Mouse (Mus musculus): ENCODE results near the gene Frat1. TPM values are rescaled to one million over a fixed set of nuclear protein-coding genes. Genes with fewer than 3 reads are reported as not detected.
A peak's percentile ranks its signal among the peaks of the same experiment; 100 is the strongest.

Gene Frat1
- polyA plus RNA-seq, 1 experiment from 2014 or later, result 27.3 TPM

DNA sequence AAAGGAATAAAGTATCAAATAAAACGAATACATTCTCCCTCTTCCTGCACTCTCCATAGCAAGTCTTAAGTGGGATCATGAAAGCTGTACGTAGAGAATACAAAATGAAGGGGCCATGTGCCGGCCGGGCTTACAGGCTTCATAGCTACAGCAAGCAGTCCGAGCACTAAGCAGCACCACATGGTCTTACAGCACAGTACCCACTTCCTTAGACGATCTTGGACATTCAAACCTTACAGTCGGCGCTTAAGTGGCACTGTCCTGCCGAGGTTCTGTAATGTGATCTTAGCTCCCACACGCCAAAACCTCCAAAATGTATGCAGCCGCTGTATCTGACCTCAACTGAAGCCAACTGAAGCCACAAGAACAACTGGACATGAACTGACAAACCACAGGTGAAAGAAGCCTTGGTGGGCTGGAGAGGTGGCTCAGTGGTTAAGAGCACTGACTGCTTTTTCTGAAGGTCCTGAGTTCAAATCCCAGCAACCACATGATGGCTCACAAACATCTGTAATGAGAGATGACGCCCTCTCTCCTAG lies 32.9 kb upstream of the Frat1 start:
- H3K9me3 ChIP-seq (replicated peaks; ENCODE audit: control insufficient read depth, low read length, poor library complexity, severe bottlenecking), result no peaks in the 10 kb centered on the region
- WGBS, result 82% methylated on average over 12 of the region's 12 CpGs
- no peak overlapping the region for H3K4me3 ChIP-seq (ENCODE audit: low read depth, low read length)
- peaks cover 9% of the 10 kb centered on the region for H3K4me1 ChIP-seq (ENCODE audit: control insufficient read depth, insufficient read depth, low read length)
- H3K27me3 ChIP-seq (ENCODE audit: control insufficient read depth, insufficient read depth, low read depth, low read length), result no peaks in the 10 kb centered on the region
- no peak for ATAC-seq
- H3K27ac ChIP-seq (ENCODE audit: low read length), result no peak overlapping the region
- H3K4me2 ChIP-seq (ENCODE audit: low read length), result no peak overlapping the region
- H3K36me3 ChIP-seq (ENCODE audit: control insufficient read depth, insufficient read depth, low read length), result no peaks in the 10 kb centered on the region
- no peak overlapping the region for H3K9ac ChIP-seq (ENCODE audit: low read depth, low read length)

DNA sequence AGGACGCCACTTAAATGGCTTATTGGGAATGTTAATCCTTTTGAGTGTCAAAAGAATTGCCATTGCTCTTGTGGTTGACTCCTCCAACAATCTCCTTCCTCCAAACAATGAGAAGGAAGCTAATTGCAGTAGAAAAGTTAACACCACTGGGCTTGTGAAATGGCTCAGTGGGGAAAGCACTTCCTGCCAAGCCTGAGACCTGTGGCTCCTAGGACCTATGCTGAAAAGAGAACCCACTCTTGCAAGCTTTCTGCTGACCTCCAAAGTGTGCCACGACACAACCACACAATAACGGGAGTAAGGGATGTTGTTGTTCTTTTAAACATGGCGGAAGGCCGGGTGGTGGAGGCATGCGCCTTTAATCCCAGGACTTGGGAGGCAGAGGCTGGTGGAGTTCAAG lies 32.2 kb upstream of the Frat1 start:
- no peak for ATAC-seq
- Histone ChIP-seq H3K4me1 (ENCODE audit: control insufficient read depth, insufficient read depth, low read length) (peaks cover 12% of the 10 kb centered on the region), H3K4me3 (ENCODE audit: low read depth, low read length) (no peak overlapping the region), H3K9ac (ENCODE audit: low read depth, low read length) (no peak overlapping the region), H3K36me3 (ENCODE audit: control insufficient read depth, insufficient read depth, low read length) (no peaks in the 10 kb centered on the region), H3K27me3 (ENCODE audit: control insufficient read depth, insufficient read depth, low read depth, low read length) (no peaks in the 10 kb centered on the region), H3K4me2 (ENCODE audit: low read length) (no peak overlapping the region), H3K27ac (ENCODE audit: low read length) (no peak overlapping the region), H3K9me3 (replicated peaks; ENCODE audit: control insufficient read depth, low read length, poor library complexity, severe bottlenecking) (no peaks in the 10 kb centered on the region)
- 84% methylated on average over 6 of the region's 6 CpGs for WGBS

DNA sequence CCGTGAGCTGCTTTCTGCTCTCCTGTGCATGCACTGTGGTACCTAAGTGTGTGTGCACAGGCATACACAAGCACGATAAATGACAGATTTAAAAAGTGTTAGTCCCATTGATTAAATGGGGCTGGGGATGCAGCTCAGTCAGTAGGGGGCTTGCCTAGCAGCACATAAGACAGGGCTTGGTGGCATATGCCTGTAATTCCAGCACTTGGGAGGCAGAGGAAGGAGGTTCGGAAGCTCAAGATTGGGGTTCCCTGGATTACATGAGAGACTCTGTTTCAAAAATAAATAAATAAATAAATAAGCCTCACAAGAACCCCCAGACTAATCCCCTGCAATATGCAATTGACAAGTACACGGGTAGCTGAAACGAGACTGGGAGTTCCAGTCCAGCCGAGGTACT lies 29.3 kb upstream of the Frat1 start:
- Histone ChIP-seq H3K27me3 (ENCODE audit: control insufficient read depth, insufficient read depth, low read depth, low read length) (no peaks in the 10 kb centered on the region), H3K27ac (ENCODE audit: low read length) (no peak overlapping the region), H3K4me2 (ENCODE audit: low read length) (peak overlapping the region; percentile 74), H3K9ac (ENCODE audit: low read depth, low read length) (no peak overlapping the region; the same call in 1 of the 2 replicates), H3K4me3 (ENCODE audit: low read depth, low read length) (no peak overlapping the region), H3K4me1 (ENCODE audit: control insufficient read depth, insufficient read depth, low read length) (peaks cover 12% of the 10 kb centered on the region), H3K36me3 (ENCODE audit: control insufficient read depth, insufficient read depth, low read length) (no peaks in the 10 kb centered on the region), H3K9me3 (replicated peaks; ENCODE audit: control insufficient read depth, low read length, poor library complexity, severe bottlenecking) (no peaks in the 10 kb centered on the region)
- no peak for ATAC-seq
- 26% methylated on average over 6 of the region's 6 CpGs for WGBS

DNA sequence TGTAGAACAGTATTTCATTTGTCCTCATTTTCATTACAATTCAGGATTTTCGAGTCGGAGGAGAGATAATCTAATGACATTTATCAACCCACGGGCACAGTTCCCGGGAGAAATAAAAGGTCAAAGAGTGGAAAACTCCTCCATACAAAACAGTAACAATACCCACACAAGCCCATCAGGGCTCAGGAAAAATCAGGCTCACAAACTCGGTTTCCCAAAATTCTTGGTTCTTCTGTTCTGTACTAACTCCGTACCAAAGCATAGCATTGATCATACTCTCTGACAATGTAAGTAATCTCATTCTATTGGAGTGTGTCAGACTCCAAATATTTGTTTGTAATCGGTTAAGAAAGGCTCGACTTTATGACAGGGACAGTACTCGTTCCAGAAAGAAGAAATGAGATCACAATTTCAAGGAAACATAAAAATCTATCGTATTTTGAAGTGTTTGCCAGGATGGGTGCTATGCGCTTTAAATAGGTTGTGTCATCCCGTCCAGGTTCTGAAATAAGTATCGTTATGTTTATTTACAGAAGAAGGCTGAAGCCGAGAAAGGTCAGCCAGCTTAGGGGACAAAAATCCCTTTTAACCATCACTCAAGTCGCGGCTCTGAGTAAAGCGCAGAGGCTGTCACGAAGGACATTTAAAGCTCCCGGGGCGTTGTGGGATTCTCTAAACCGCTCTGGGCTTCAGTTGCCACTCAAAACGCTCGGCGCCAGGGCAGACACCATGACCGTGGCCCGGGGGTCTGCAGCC lies 28.6 kb upstream of the Frat1 start:
- H3K27me3 ChIP-seq (ENCODE audit: control insufficient read depth, insufficient read depth, low read depth, low read length), result no peaks in the 10 kb centered on the region
- H3K4me2 ChIP-seq (ENCODE audit: low read length), result peak overlapping the region; percentile 74
- WGBS, result 3% methylated on average over 26 of the region's 26 CpGs
- H3K4me1 ChIP-seq (ENCODE audit: control insufficient read depth, insufficient read depth, low read length), result peaks cover 12% of the 10 kb centered on the region
- no peaks in the 10 kb centered on the region for H3K36me3 ChIP-seq (ENCODE audit: control insufficient read depth, insufficient read depth, low read length)
- H3K9ac ChIP-seq (ENCODE audit: low read depth, low read length), result peak overlapping the region; percentile 70
- H3K27ac ChIP-seq (ENCODE audit: low read length), result peak overlapping the region; percentile 64
- ATAC-seq, result no peak
- peak overlapping the region; percentile 70 for H3K4me3 ChIP-seq (ENCODE audit: low read depth, low read length)
- H3K9me3 ChIP-seq (replicated peaks; ENCODE audit: control insufficient read depth, low read length, poor library complexity, severe bottlenecking), result no peaks in the 10 kb centered on the region

DNA sequence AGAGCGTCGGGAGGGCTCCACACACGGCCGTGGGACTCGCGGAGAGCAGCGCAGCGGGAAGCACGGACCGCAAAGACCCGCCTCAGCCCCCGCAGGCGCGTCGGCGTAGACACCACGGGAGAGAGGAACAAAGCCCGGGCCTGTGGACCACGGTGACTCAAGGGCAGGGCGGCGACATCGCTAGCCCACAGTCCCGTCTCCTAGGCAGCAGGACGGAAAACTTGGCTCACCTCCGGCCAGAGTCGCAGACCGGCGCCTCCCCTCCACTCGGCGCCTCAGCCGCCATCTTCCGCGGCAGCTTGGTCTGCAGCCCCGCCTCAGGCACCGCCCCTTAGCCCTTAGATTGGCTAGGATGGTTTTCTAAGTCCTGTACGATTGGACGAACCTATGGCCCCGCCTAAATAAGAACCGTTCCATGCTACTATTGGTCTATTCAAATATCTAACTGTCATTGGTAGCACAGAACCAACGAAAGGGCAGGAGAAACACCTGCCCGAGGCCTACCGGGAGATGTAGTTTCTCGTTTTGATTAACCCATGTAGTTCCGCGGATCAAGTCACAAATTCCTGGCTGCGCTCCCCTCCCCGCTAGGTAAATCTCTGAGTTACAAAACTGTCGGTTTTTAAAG lies 27.9 kb upstream of the Frat1 start, which contains the start of gene Arhgap19:
Arhgap19 (minus strand) TSS at position 306 of the 628 bp plus-strand sequence.
- peak within 1 kb of the TSS; percentile 70 for H3K9ac ChIP-seq (ENCODE audit: low read depth, low read length)
- WGBS, result under 1% methylated on average over 48 of the region's 48 CpGs
- H3K36me3 ChIP-seq (ENCODE audit: control insufficient read depth, insufficient read depth, low read length), result no peaks in the 10 kb centered on the region
- no peaks in the 10 kb centered on the region for H3K27me3 ChIP-seq (ENCODE audit: control insufficient read depth, insufficient read depth, low read depth, low read length)
- peak; percentile 100 for ATAC-seq
- peaks cover 12% of the 10 kb centered on the region for H3K4me1 ChIP-seq (ENCODE audit: control insufficient read depth, insufficient read depth, low read length)
- peak within 1 kb of the TSS; percentile 74 for H3K4me2 ChIP-seq (ENCODE audit: low read length)
- H3K4me3 ChIP-seq (ENCODE audit: low read depth, low read length), result peak within 1 kb of the TSS; percentile 70
- no peaks in the 10 kb centered on the region for H3K9me3 ChIP-seq (replicated peaks; ENCODE audit: control insufficient read depth, low read length, poor library complexity, severe bottlenecking)
- peak within 1 kb of the TSS; percentile 64 for H3K27ac ChIP-seq (ENCODE audit: low read length)

DNA sequence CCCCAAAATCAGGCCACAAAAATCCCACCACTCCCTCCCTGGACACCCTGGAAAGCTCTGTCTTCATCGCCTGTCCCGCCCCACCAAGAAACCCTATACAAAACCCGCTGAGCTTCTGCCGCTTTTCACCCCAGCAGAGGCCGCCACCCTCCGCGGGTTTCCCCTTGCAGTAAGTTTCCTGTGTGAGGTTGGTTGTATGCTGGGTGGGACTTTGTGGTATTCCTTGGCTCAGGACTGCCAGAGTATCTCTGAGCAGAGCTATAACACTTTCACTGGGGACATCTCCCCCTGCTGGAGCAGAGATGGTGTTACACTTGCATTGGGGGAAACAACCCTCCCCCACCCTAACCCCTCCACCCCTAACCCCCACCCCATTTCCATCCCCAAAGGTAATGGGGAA lies 26.4 kb upstream of the Frat1 start:
- Histone ChIP-seq H3K36me3 (ENCODE audit: control insufficient read depth, insufficient read depth, low read length) (no peaks in the 10 kb centered on the region), H3K4me2 (ENCODE audit: low read length) (no peak overlapping the region), H3K9ac (ENCODE audit: low read depth, low read length) (no peak overlapping the region), H3K9me3 (replicated peaks; ENCODE audit: control insufficient read depth, low read length, poor library complexity, severe bottlenecking) (no peaks in the 10 kb centered on the region), H3K4me1 (ENCODE audit: control insufficient read depth, insufficient read depth, low read length) (peaks cover 12% of the 10 kb centered on the region), H3K4me3 (ENCODE audit: low read depth, low read length) (no peak overlapping the region), H3K27ac (ENCODE audit: low read length) (no peak overlapping the region), H3K27me3 (ENCODE audit: control insufficient read depth, insufficient read depth, low read depth, low read length) (no peaks in the 10 kb centered on the region)
- 40% methylated on average over 7 of the region's 7 CpGs for WGBS
- ATAC-seq, result no peak

DNA sequence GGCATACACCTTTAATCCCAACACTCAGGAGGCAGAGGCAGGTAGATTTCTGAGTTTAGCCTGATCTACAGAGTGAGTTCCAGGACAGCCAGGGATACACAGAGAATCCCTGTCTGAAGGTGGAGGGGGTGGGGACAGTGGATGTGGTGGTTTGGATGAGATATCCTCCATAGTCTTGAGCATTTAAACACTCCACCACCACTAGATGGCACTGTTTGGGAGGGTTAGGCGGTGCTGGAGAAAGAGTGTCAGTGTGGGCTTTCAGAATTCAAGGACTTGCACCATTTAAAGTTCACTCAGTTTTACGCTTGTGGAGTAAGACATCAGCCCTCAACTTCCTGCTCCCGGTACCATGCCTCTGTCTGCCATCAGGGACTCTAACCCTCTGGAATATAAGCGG lies 23.9 kb upstream of the Frat1 start:
- no peak overlapping the region for H3K4me2 ChIP-seq (ENCODE audit: low read length)
- no peak overlapping the region for H3K4me3 ChIP-seq (ENCODE audit: low read depth, low read length)
- no peaks in the 10 kb centered on the region for H3K27me3 ChIP-seq (ENCODE audit: control insufficient read depth, insufficient read depth, low read depth, low read length)
- H3K27ac ChIP-seq (ENCODE audit: low read length), result no peak overlapping the region
- no peak overlapping the region for H3K9ac ChIP-seq (ENCODE audit: low read depth, low read length)
- H3K9me3 ChIP-seq (replicated peaks; ENCODE audit: control insufficient read depth, low read length, poor library complexity, severe bottlenecking), result no peaks in the 10 kb centered on the region
- no peaks in the 10 kb centered on the region for H3K36me3 ChIP-seq (ENCODE audit: control insufficient read depth, insufficient read depth, low read length)
- peaks cover 7% of the 10 kb centered on the region for H3K4me1 ChIP-seq (ENCODE audit: control insufficient read depth, insufficient read depth, low read length)
- ATAC-seq, result no peak
- 90% methylated on average over 4 of the region's 4 CpGs for WGBS

DNA sequence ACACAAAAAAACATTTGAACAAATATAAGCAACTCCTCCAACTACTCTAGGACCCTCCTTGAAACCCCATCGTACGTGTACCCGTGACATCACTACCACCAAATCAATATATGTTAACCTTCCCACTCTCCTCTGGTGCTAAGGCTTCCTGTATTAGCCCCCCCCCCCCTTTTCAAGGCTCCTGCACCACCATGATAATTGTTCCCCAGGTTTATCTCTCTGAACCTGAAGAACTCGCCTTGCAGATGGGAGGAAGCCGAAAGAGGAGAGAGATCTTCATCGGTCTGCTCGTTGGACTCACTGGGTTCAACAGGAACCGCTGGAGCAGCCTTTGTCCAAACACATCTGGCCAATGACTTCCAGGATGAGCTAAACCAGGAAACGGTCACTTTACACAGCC lies 22.3 kb upstream of the Frat1 start:
- no peaks in the 10 kb centered on the region for H3K9me3 ChIP-seq (replicated peaks; ENCODE audit: control insufficient read depth, low read length, poor library complexity, severe bottlenecking)
- H3K27ac ChIP-seq (ENCODE audit: low read length), result no peak overlapping the region
- no peaks in the 10 kb centered on the region for H3K4me1 ChIP-seq (ENCODE audit: control insufficient read depth, insufficient read depth, low read length)
- H3K27me3 ChIP-seq (ENCODE audit: control insufficient read depth, insufficient read depth, low read depth, low read length), result no peaks in the 10 kb centered on the region
- 92% methylated on average over 9 of the region's 9 CpGs for WGBS
- H3K4me3 ChIP-seq (ENCODE audit: low read depth, low read length), result no peak overlapping the region
- no peak overlapping the region for H3K4me2 ChIP-seq (ENCODE audit: low read length)
- no peak for ATAC-seq
- no peak overlapping the region for H3K9ac ChIP-seq (ENCODE audit: low read depth, low read length)
- H3K36me3 ChIP-seq (ENCODE audit: control insufficient read depth, insufficient read depth, low read length), result no peaks in the 10 kb centered on the region

DNA sequence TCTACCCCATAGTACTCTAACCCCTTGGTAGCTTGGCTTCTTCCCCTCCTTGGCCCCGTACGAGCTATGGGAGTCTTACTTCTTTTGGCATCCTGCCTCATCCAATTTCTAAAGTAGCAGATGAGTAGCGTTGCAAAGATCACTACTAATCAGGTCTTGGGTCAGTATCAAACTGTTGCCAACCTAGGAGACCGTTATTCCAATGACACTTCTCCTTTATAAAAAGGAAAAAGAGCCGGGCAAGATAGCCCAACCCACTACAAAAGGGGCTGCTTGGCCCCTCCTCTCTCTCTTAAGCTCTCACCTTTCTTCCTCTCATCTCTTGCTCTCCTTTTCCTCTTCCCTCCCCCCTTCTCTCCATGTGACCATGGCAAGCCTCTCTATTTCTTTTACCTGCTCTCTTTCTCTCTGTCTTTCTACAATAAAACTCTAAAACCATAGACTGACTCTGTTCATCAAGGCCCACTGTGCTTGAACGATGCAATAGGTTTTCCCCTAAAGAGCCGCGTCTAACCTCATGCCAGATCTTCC lies 21.6 kb upstream of the Frat1 start:
- ATAC-seq, result no peak
- H3K9ac ChIP-seq (ENCODE audit: low read depth, low read length), result no peak overlapping the region
- H3K36me3 ChIP-seq (ENCODE audit: control insufficient read depth, insufficient read depth, low read length), result no peaks in the 10 kb centered on the region
- H3K4me1 ChIP-seq (ENCODE audit: control insufficient read depth, insufficient read depth, low read length), result no peaks in the 10 kb centered on the region
- H3K27me3 ChIP-seq (ENCODE audit: control insufficient read depth, insufficient read depth, low read depth, low read length), result no peaks in the 10 kb centered on the region
- 81% methylated on average over 8 of the region's 8 CpGs for WGBS
- no peak overlapping the region for H3K4me3 ChIP-seq (ENCODE audit: low read depth, low read length)
- H3K27ac ChIP-seq (ENCODE audit: low read length), result no peak overlapping the region
- H3K9me3 ChIP-seq (replicated peaks; ENCODE audit: control insufficient read depth, low read length, poor library complexity, severe bottlenecking), result no peaks in the 10 kb centered on the region
- no peak overlapping the region for H3K4me2 ChIP-seq (ENCODE audit: low read length)
